Mouse (Mus musculus): ENCODE results near the gene Adgrf3.
A peak's percentile ranks its signal among the peaks of the same experiment; 100 is the strongest.
"Not testable (repeated sequence)": the region's sequence is repeated elsewhere in the genome, so short reads cannot be mapped to it uniquely, and the experiment has no call there.

The Adgrf3 gene

DNA sequence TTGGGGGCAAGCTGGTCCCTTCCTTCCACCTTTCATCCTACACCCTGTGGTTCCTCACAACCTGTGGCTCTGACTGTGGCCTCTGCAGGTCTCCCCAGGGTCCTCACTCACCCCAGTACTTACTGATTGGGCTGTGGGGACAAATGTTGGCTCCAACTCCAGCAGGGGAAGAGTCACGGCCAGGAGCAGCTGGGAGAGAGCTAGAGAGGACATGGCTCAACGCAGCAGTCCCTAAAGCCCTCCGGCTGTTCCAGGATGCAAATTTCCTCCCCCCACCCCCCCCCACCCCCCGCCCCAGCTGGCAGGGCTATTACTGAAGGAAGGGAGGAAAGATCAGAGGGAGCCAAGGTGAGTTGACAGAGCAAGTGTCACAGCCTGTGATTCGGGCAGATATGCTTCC, at the start of gene Adgrf3:
Gene Adgrf3 (minus strand): TSS at position 230 of the 400 bp plus-strand sequence.
- DNase-seq (ENCODE audit: low spot score), result no peak

DNA sequence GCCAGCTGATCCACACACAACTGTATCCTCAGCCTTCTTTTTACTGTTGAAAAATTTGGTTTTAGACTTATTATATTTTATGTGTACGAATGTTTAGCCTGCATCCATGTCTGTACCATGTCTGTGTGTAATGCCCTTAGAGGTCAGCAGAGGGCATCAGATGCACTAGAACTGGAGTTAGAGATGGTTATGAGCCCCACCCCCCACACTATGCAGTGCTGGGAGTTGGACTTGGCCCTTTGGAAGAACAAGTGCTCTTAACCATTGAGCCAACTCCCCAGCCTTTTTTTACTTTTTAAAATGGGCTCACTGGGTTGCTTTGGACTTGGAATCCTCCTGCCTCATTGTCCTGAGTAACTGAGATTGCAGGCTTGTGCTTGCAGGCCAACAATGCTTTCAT, 42.1 kb upstream of the Adgrf3 start:
- no peak for DNase-seq (ENCODE audit: low spot score)

DNA sequence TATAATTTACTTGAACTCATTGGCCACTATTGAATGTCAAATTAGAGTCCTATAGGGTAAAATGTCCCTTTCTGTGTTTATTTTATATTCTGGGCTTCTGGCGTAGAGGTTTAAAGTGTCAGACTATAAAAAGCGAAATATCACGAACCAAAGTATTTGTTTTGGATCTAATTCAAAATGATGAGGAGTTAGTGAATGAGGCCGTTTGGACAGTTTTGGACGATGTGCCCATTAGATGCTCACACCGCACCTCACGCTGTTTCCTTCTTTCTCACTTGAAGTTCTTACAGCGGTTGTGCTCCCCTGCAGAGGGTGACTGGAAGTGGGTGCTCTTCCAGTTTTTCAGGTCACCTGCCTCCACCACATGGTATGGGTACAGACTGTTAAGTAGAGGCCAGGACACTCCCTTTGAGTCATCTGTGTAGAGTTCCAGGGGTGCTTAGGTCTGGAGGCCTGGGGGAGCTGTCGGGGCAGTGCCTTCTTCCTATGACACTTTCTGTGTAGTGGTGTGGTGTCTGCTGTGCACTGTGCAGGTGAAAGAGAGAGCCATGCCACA, 40.4 kb upstream of the Adgrf3 start:
- no peak for DNase-seq (ENCODE audit: low spot score)

DNA sequence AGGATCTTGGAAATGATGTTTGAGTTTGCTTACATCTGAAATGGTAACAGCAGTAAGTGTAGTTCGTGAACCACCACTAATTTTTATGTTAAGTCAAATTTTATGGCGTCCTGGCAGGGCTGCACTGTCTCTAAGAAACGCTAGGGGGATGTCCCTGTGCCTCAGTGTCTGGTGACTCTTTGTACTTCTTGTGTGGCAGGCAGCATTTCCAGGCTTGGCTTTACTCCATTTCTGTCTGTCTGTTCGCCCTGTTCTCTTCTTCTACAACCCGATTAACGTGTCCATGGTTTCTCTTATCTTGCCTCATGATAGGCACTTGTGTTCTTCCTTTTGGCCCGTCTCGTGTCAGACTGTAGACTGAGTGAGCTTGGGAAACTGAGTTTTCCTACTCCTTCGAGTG, 38.2 kb upstream of the Adgrf3 start:
- no peak for DNase-seq (ENCODE audit: low spot score)

DNA sequence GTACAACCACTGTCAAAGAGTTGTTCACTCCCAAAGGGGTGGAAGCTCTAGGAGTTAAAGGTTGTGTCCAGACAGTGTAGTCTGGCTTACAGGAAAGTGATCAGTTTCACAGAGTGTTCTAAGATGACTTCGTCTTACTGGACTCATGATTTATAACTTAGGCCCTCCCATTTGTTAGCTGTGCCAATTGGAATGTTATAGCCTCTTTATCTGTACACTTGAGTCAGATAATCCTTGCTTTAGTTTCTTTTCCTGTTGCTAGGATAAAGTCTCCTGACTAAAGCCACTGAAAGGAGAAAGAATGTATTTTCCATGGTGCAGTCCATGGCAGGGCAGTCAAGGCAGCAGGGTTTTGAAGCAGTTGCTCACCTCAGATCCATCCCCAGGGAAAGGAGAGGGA, 36.9 kb upstream of the Adgrf3 start:
- DNase-seq (ENCODE audit: low spot score), result no peak

DNA sequence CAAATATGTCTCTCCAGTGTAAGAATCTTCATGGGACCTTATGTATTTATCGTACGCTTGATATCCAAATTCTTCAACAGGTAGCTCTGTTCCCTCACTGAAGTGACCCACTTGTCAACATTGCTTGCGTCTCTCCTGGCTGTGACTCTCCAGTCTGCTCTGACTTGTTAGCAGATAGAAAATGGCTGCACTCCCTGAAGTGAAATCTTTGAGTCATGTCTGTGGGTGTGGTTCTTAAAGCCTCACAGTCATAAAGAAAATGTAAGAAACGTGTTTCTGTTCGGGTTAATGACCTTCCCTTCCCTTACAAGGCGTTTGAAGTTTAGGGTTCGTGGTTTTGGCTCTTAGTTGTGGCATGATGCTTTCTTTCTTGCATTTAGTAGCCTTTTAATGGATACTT, 35.0 kb upstream of the Adgrf3 start:
- no peak for DNase-seq (ENCODE audit: low spot score)

DNA sequence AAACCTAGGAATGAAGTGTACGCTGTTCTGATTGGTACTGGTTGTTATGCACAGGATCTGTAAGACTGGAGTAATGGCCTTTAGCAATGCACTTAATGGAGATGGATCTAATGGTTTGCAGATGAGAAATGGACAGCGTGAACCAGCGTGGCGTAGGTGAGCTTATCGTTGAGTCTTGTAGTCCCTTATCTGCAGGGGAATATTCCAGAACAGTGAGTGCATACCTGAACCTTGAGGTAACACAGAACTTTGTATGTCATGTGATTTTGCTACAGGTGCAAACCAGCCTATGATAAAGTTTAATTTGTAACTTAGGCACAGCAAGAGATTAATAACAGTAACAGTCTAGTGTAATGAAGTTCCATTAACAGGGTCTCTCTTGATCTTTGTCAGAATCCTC, 33.0 kb upstream of the Adgrf3 start:
- DNase-seq (ENCODE audit: low spot score), result no peak

DNA sequence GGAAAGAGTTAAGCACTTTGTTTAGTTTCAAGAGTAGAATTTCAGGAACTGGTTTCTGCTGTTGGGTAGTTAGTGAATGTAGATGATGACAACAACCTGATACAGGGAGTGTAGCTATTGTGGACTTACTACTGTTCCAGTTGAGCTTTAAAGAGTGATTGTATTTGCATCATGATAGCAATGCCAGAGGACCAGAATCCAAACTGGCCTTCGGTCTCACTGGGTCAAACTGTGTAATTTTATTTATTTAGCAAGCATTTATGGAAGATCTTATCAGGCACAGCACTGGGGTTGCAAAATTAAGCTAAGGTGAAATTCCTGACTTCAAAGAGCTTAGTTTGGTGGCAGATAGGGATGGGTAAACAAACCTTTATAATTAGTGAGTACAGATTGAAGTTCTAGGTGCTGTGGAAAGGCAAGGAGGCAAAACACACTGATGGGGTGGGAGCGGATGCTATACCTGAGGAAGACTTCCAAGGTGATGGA, 30.2 kb upstream of the Adgrf3 start:
- DNase-seq (ENCODE audit: low spot score), result no peak

DNA sequence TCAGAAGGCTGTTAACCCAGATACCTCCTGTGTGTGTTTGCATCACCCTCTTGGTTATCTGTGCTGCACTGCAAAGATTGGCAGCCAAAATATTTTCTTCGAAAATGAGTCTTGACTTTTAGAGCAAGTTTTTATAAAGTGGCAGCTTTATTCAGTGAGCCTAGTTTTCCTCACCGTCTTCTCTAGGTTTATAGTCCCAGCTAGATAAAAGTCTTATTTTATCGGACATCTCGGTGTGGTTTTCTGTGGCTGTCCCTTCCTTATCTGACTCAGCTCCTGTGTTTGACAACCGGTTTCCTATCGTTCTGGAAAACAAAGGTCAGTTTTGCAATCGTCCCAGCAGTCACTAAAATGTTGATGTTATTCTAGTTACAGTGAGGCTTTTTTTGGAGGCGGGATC, 28.5 kb upstream of the Adgrf3 start:
- DNase-seq (ENCODE audit: low spot score), result no peak

DNA sequence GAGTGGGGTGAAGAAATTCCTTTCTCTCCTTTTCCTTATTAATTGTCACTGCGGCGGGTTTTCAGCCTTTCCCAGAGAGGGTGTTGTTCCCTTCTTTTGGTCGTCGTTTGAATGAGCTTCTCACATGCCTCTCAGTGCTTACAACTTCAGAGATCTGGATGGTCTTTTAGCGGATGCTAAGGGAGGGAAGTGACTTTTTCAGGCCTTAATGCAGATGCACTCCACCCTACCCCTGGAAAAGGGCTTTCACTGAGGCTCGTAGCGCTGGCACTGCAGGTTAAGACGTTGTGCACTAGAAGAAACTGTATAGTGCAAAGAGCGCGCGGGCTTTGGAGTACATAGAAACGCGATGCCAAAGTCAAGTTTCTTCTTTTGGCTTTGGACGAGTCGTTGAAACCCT, 27.5 kb upstream of the Adgrf3 start:
- no peak for DNase-seq (ENCODE audit: low spot score)

DNA sequence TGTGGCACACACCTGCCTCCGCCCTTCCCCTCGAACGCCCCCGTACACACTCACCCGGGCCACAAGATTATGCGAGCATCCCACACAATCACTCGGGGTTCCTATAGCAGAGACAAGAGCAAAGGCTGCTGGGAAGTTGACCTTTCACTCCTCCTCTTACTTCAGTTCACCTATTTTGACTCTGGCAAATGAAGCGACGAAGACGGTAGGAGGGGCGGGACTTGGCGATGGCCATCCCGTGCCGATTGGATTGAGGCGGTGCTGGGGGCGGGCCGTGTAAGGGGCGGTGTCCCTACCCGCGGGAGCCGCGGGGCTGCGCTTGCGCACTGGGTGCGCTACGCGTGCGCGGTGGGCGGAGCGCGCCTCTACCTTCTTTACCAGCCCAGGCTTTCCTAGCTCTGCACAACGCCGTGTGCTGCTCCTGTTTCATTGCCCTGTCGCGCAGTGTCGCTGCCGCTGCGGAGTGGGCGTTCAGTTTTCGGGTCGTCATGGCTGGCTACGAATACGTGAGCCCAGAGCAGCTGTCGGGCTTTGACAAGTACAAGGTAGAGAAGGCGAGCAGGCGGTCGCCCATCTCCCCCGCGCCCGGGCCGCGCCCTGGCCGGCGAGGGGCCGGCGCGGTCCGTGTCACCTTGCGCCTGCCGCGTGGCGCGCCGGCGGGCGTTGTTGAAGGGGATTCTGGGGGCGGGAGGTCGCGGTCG, 26.9 kb upstream of the Adgrf3 start, which contains the start of gene Selenoi:
Gene Selenoi (plus strand): TSS at position 311 of the 701 bp plus-strand sequence.
- peak; percentile 98 for DNase-seq (ENCODE audit: low spot score)

DNA sequence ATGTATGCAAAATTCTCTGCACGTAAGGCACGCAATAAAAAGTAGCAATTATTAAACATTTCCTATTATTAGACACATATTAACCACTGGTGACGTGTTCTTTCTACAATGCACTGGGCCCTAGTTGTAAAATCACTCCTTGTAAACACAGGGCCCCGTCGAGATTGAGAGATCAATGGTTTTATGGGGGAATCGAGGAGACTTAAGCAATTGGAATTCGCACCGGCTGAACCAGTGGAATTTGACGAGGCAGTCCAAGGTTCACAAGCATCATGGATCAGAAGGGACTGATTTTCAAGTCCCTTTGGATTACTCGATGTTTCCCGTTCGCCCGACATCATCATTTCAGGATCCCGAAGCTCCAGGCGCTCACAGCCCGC, 26.4 kb upstream of the Adgrf3 start:
- DNase-seq (ENCODE audit: low spot score), result no peak

DNA sequence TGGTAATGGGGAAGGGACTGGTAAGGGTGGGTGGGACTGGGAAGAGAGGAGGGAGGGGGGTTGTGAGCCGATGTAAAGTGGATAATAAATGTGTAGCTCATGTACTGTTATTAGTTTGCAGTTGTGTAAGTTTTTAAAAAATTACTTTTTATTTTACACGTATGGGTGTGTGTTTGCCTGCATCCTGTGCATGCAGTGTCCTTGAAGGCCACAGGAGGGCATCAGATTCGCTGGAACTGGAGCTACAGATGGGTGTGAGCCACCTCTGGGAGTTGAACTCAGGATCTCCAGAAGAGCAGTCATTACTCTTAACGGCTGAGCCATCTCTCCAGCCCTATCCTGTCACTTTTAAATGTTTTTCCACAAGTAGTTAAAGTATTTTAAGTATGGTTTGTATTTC, 25.4 kb upstream of the Adgrf3 start:
- DNase-seq (ENCODE audit: low spot score), result no peak

DNA sequence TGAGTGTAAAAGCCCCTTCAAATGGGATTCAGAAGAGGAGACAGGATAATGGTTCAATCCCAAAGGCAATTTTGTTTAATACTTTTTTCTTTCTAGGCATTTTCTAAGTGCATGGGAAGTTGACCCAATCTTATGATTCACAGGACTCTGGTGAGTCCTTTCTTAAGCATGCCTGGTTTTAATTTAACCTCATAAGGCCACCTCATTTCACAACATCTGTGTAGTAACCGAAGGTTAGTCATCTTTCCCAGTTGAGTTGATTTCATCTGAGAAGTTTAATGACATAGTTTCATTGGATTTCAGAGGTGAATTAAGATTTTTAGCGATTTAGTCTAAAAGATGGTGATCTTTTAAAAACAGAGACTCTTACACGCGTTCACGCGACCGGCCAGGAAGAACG, 17.2 kb upstream of the Adgrf3 start:
- DNase-seq (ENCODE audit: low spot score), result no peak

DNA sequence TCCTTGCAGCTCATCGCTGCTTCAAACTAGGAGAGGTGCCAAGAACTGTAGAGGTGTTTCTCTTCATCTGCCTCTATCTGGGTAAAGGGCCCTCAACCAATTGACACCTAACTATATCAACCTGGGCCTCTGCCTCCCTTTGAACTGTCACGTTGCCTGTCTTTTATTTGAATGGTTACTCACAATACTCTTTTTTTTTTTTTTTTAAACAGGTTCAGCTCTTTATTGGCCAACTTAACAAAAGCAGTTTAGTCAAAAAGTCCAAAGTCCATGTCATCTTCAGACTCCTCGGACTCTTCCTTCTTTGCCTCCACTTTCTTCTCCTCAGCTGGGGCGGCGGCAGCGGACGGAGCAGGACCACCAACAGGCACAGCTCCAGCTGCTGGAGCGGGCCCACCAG, 15.1 kb upstream of the Adgrf3 start:
- no peak for DNase-seq (ENCODE audit: low spot score)

DNA sequence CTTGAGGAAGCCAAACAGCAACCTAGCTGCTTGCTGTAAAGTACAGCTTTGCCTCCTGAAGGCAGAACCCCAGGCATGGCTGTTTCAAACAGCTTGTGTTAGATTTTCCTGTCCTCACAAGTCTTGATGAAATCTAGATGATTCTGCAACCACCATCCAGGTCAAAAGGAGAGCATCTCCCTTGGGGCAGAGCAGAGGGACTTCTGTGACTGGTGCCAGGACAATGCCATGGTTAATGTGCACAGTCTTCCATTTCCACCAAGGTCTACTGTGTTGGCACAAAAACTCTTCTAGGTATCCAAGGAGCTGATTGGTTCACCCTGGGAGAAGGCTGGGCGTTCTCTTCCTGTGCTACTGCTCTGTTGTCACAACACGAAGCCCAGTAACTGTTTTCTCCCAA, 14.2 kb upstream of the Adgrf3 start:
- no peak for DNase-seq (ENCODE audit: low spot score)

DNA sequence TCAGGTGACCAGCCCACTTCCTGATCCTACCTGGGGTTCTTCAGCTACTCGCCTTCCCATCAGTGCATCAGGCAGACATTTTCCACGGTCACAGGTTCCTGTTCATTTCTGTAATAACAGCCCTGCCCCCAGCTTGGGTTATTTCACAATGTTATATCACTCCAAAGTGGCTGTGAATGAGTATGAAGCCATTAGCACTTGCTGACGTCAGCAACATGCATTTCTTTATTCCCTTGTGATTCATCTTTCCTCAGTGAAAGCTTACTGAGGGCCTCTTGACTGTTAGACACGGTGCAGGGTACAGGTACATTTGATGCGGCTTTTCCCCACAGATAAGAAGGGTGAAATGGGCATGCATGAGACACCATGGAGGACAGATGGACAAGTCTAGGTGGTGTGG, 10.4 kb upstream of the Adgrf3 start:
- DNase-seq (ENCODE audit: low spot score), result no peak

DNA sequence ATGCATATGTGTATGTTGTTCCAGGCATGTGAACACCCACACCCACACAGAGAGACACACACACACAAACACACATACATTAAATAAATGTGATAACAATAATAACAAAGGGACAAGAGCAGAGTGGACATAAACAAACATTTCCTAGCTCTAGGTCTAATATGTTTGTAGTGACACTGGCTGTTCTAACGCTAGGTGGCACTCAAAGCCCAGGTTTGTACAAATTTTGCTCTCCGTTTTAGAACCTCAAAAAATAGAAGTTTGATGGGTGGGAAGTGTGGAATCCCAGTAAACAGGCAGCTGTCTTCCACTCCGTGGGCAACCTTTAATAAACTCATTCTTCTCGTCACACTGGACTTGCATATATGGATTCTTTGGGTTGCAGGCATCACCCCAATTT, 9.4 kb upstream of the Adgrf3 start:
- DNase-seq (ENCODE audit: low spot score), result no peak

DNA sequence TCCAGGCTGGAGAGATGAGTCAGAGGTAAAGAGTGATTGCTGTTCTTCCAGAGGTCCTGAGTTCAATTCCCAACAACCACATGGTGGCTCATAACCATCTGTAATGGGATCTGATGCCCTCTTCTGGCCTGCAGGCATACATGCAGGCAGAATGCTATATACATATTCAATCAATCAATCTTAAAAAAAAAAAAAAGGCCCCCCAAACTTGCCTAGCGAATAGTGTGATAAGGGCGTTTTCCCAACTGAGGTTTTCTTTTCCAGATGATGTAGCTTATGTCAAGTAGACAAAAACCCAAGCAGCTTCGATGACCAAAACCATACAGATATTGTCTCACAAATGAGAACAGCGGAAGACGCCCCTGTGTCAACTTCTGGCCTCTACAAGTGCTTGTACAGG, 5.2 kb upstream of the Adgrf3 start:
- DNase-seq (ENCODE audit: low spot score), result not testable (repeated sequence)

DNA sequence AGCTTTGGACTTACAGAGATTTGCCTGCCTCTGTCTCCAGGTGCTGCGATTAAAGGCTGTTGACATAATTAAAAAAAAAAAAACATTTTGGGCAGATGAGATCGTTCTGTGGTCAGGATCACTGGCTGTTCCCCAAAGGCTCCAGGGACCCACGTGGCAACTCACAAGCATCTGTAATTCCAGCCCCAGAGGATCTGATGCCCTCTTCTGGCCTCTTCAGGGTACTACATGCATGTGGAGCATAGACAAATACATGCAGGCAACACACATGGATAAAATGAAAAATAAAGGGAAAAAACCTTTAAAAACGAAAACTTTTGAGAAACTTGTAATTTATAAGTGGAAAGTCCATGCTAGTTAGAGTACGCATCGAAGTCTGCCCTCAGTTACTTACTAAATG, 1.8 kb upstream of the Adgrf3 start:
- no peak for DNase-seq (ENCODE audit: low spot score)

DNA sequence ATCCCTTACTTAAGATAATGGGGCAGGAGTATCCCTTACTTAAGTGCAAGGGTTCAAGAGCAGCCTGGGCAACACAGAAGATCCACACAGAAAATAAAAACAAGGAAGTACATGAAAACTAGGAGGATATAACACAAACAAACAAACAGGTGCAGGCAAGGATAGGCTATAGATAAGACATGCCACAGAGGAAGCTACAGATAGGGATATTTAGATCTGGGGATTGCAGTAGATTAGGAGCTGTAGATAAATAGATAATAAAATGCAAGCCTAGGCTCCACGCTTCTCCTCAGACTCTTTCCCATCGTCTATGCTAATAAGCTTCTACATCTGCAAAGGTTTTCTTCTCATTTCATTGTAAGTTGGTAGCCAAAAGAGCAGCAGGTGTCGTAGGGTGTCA, 488 bp downstream of the Adgrf3 start:
- DNase-seq (ENCODE audit: low spot score), result no peak

DNA sequence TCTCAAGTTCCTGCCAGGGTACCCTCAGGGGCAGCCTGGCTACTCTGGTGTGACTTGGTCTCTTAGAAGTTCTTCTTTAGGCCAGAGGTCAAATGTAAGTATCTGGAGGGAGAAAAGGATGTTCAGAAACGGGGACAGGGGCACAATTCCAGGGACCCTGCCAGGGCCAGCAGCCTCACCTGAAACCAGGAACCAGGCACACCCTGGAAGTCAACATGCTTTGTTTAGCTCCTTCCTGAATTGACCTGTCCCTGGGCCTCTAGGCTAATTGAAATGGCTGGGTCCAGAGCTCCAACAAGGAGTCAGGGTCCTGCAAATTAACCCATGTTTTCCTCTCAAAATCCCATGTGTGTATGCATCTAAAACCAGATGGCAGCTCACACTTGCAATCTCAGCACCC, 1.1 kb downstream of the Adgrf3 start:
- no peak for DNase-seq (ENCODE audit: low spot score)

DNA sequence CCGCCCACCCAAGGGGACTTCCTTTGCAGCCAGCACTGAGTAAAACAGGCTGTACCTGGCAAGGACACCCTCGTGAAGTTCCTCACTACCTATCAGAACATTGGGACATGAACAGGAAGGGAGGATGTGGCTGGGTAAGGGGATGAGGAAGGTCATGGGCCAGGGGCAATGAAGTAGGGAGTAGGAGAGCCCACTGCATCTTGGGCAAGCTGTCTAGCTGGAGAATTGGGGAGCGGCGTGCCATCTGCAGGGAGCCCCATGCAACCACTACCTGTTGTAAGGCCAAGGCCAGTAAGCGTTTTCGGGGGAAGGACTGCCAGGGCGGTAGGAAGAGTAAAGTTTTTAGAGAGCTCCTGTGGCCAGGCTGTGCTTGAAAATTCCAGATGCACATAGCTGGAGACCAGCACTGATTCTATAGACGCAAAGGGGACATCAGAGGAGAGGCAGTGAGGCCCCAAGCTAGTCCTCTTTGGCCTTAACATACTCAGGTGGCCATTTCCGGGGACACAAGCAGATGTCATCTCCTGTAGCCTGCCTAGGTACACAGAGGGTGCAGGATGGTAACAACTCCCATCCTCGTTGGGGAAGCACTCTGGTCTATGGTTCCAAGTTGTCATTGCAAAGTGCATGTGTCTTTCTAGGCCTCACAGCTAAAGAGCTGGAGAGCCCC, 2.2 kb downstream of the Adgrf3 start:
- DNase-seq (ENCODE audit: low spot score), result no peak

DNA sequence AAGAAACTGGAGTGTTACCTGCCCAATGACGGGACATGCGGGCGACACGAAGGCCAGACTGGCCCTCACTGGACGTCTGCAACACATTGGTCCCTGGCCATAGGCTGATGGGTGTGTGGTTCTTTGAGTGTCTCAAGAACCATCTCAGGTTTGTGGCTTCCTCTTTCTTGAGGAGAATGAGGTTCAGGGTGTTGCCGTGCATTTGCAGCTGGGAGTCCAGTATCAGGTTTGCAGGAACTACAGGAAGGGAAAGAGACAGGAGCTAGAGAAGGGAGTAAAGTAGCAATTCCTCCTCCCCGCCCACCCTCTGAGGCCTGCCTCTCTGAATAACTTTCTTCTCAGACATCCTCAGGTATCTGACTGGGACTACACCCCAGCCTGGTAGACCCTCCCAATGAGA, 3.3 kb downstream of the Adgrf3 start:
- DNase-seq (ENCODE audit: low spot score), result no peak

Measured in ovary, adult 18-20 months (tissue).